Mouse (Mus musculus) ovary, postnatal 10 days (tissue): ENCODE data around the gene Vps13d.

Experiments used
- DNase-seq: peaks from one replicate; pipeline ENCODE4 v3.0.0; 2022; ENCODE audit warnings: low spot score

The Vps13d gene

DNA sequence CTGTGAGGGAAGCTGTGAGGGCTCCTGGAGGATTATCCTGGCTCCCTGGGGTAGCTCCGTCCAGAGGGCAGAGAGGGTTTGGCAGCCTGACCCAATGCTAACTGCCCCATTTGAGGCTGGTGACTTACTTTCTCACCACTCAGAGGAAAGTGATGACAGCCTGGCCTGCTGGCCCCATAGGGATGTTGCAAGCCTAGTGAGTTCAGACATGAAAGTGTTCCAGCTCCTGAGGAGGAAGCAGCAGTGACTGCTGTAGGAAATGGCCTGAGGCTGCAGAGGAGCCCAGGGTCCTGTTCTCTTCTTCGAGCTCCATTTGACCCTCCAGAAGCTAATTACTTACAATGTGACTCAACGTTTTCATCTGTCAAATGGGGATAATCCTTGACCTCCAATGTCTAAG, 157.8 kb downstream of the Vps13d start:
- no peak for DNase-seq

DNA sequence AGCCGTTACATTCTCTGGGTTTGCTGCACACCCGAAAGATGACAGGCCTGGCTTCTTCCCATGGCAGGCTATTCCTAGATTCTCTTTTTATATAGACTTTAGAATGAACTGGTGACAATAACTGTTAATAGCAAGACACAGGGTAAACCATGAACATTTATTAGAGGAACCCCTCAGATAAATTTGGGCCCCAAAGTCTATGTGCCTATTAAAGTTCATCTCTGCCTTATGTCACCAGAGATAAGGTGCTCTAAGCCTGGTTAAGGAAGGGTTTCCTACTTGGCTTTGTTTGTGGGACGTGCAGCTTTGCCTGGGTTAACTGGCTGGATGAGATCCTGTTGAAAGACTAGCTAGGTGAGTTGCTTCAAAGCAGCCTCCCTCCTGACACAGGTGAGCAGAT, 159.4 kb downstream of the Vps13d start:
- no peak for DNase-seq

DNA sequence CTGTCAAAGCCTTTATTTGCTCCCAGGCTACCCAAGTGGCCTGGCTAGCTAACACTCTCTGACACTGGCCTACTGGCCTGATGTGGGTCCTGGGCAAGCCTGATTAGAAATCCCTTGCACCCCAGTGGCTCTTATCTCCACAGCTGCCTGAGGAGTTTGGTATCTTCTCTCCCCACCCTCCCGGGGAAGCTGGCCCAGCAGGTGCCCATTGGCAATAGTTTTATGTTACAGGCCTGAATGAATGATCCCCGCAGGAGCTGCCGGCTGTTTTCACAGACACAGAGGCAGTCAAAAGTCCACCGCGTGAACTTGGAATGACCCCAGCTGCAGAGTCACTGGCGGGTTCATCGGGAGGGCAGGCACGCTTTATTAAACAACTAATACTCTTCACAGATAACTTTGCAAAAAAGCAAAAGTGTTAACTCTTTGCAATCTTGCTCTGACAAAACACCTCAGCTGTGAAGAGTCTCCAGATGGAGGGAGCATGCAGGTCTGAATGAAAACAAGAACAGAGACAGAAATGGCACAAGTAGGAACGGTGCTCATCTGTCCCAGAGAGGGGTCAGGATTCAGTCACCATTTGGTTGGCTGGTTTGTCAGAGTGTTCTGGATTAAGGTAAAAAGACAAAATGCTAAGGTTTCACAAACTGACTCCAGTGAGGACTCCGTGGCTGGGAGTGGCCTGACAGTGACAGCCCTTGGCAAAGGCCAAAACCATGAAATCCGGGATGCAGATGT, 160.1 kb downstream of the Vps13d start:
- no peak for DNase-seq

DNA sequence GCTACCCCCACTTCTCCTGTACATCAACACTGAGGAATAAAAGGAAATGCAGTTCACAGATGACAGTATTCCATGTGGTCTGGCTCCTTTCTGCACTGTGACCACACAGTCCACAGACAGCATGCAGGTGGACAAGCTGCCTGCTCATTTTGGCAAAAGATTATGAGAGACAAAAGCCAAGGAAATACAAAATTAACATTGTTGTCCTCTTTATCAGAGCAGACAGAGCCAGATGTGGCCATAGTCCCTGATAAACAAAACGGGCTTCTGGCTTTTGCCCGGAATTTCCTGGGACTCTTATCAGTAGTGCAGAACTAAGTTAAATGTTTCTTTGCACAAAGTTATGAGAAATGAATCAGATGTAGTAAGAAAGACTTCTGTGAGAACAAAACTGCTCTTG, 161.4 kb downstream of the Vps13d start:
- DNase-seq: no peak

DNA sequence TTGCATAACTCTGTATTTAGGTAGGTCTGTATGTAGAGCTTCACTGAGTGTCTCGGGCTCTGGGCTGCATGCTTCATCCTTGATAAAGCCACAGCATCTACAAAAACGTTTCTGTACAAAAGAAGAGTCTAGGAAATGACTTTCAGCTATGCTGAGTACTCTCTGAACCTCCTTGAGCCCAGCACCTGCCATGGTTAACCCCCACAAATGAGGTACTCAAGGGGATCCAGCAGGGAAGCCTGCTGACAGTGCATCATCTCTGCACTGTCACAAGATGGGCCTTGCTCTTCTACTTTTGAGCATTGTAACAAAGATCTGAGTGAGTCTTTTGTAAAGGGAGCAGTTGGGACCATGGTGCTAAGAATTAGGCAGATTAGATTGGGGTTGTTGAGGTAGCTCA, 162.2 kb downstream of the Vps13d start:
- no peak for DNase-seq

GRCm38 (mm10) chr4:145031510-145031909, 163.3 kb downstream of the Vps13d start:
- DNase-seq: no peak

- no peak for DNase-seq
These were observed 168.4 kb downstream of the Vps13d start for GRCm38 (mm10) chr4:145026449-145026851.

GRCm38 (mm10) chr4:145025409-145025762, 169.4 kb downstream of the Vps13d start:
- DNase-seq: no peak

- no peak for DNase-seq
These were observed 170.0 kb downstream of the Vps13d start for GRCm38 (mm10) chr4:145024694-145025408.

GRCm38 (mm10) chr4:145023911-145024310, 170.9 kb downstream of the Vps13d start:
- DNase-seq: no peak

- DNase-seq: no peak
These were observed 172.0 kb downstream of the Vps13d start for GRCm38 (mm10) chr4:145022815-145023214.

DNA sequence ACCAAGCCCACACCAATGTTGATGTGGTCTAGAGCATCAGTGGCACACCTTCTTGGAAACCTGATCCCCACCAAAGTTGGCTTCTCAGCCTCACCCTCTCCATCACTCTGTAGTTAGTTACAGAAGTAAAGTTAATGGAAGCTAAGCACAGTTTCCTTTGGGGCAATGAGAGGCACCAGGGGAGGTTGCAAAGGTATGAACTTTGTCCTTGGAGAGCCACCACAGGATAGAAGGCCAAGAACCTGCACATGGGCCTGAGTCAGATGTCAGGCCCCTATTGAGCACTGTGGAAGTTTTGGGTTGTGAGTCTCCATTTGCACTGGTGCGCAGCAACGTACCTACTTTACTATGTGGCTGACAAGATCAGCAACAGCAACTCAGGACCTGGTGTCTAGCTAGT, 172.6 kb downstream of the Vps13d start:
- no peak for DNase-seq

GRCm38 (mm10) chr4:145020383-145020782, 174.4 kb downstream of the Vps13d start:
- DNase-seq: no peak

DNA sequence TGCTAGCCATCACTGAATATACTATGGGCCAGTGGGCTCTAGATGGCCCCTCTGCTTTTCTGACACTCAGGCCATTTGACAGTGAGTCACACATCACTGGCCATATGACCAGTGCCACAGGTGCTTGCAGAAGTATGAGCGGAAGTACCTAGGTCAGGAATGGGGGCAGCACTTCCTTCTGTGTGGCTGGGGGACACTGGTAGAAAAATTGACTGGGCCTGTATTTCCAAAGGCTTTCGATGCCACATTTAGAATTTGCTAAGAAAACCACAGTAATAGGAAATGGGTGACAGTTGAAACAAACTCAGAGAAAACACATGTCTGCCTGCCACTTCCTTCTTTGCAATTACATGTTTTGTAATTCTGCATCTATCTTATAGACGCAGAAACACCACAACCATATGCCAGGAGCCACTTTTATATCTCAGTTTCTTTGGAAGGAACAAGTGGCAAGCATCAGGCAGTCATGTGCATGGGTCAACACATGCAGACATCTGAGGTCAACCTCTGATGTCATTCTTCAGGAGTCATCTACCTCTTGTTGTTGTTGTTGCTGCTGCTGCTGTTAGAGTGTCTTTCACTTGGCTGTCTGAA, 175.6 kb downstream of the Vps13d start:
- DNase-seq: no peak

- no peak for DNase-seq
These were observed 177.1 kb downstream of the Vps13d start for GRCm38 (mm10) chr4:145017745-145018144.

DNA sequence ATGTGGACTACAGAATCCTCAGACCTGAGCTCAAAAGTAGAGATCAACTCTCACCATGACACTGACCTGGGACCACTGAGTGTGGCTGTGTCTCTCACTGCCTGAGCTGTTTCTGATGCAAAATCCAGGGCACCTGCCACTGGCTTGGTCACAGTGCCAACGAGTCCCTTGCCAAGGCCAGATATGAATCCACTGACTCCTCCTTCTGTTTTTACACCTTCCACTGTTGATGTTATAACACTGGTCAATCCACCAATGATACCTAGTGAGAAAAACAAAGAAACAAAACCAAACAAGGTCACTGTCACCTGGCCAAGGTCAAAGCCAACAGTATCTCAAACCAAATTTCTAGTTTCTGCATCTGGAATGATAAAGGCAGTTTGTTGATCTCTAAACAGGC, 178.1 kb downstream of the Vps13d start:
- no peak for DNase-seq

DNA sequence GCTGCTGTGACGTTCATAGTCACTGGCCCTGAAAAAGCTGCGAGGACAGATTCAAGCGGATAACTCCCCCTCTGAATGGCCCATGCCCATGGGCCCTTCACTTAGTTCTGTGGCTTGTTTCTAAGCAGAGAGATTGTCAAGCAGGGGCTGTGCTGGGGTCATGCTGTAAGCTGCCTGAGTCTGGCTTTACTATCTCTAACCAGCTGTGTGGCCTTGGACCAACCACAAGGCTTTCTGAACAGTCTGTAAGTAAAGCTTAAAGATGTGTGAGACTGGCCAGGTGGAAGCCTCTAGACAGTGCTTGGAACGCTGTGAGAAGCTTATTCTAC, 180.2 kb downstream of the Vps13d start:
- DNase-seq: no peak

DNA sequence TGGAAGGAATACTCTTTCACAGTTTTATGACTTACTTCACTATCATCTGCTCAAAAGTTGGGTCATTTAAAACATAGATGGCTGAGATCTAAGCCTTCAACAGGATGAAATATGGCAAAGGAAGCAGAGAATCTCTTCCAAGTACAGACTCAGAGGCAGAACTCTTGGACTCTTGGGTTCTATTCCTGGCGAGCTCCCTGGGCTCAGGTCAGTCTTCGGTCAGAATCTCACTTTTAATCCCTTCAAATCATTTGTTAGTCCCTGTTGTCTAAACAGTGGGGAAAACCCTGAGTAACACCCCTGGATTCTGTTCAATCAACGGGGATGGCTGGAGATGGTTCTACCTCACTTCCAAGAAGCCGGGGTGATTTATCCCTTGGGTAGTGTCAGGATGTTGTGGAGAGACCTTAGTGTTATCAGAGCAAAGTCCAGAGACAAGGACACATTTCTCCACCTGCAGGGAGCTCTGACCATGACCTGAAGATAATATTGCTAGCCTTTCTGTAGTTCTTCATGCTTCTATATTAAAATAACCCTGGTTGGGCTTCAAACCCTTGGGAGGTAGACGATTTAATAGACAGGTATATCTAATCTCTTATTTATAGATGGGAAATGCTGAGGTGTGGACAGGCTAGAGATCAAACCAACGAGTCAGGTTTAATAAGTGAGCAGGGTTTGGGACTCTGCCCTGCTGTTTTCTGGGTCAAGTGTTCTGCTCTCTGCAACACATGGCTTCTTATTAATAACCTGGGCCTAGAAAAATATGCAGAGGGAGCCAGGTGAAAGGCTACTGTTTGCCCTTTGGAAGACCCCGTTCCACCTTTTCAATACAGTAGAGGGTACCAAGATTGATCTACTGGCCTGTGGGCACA, 180.8 kb downstream of the Vps13d start:
- DNase-seq: no peak

- no peak for DNase-seq
These were observed 181.6 kb downstream of the Vps13d start for GRCm38 (mm10) chr4:145013187-145013586.

DNA sequence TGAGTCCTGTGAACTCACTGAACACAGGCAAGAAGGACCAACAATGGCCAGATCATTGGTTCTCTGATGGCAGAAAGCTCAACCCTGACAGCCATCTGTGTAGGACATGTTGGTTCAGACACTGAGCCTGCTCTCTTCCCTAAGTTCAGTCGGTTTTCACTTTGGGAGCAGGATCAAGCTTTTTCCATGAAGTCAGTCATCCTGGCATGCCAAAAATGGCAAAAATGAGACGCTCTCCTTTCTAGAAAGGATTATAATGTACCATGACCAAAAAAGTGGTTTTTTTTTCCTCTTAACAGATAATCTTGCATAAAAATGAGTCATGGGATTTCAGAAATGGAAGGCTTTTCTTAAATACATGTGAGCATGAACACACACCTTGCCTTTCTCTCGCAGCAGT, 183.6 kb downstream of the Vps13d start:
- DNase-seq: no peak

GRCm38 (mm10) chr4:145009934-145010333, 184.9 kb downstream of the Vps13d start:
- no peak for DNase-seq

DNA sequence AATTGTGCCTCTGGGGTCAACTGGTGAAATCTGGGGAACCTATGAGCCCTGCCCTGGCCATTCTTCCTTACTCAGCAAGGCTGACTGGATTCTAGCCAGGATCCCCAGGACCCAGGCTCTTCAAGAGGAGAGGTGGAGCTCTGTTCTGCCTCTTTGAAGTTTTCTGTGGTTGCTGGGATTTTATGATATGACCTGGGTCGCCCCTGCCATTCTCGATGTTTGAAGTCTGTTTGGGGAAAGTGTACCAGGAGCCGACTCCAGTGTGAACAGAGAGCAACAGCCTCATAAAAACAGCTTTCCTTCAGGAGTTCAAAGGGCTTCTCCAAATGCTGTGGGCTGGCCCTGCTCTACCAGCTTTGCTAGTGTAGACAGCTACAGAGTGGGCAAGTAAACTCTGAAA, 185.4 kb downstream of the Vps13d start:
- no peak for DNase-seq
